Mouse (Mus musculus) spleen, adult 2 months (tissue): ENCODE results near the gene L3mbtl4.

Experiments
- CTCF ChIP-seq: fragments of 200-500 bp; IDR thresholded peaks from 2 replicates; pipeline ENCODE4 v1.5.1; 2011; ENCODE audit warnings: mild to moderate bottlenecking, inconsistent platforms; ENCODE audit not compliant: insufficient read depth, insufficient read length, insufficient replicate concordance; ENCODE audit errors: extremely low read depth
- POLR2A ChIP-seq: fragments of 200-500 bp; IDR thresholded peaks from 2 replicates; pipeline ENCODE4 v1.6.1; 2011; ENCODE audit warnings: low read depth, low read length, inconsistent platforms

- TF ChIP-seq CTCF: no peak
- no peak for TF ChIP-seq POLR2A
Observed at GRCm38 (mm10) chr17:68280915-68281314, 7.3 kb downstream of the L3mbtl4 start.
